Mouse (Mus musculus) E14TG2a.4 (cell line): ENCODE measurements at regions not wholly inside any gene's neighbourhood (a gene's known extent, or its start where the extent isn't known, plus 50 kb on each side); places are given as distances from the start of the nearest gene placed in this dataset.

Source experiments
- H3K27me3 ChIP-seq: 2 replicates; pipeline ENCODE4 v1.6.1; 2014; ENCODE audit warnings: low read length, control low read depth; ENCODE audit not compliant: insufficient read depth
- H3K36me3 ChIP-seq: 2 replicates; pipeline ENCODE4 v1.6.1; 2014; ENCODE audit warnings: low read length, control low read depth; ENCODE audit not compliant: insufficient read depth
- H3K4me1 ChIP-seq: replicated peaks from 2 replicates; pipeline ENCODE4 v1.6.1; 2014; ENCODE audit warnings: low read depth, low read length, control low read depth
- H3K4me3 ChIP-seq: replicated peaks from 2 replicates; pipeline ENCODE4 v1.5.1; 2014; ENCODE audit warnings: mild to moderate bottlenecking, low read length
- H3K9me3 ChIP-seq: 2 replicates; pipeline ENCODE4 v1.6.1; 2014; ENCODE audit warnings: low read length, control low read depth
- CTCF ChIP-seq: conservative IDR thresholded peaks from 2 replicates; pipeline ENCODE4 v1.5.1; 2014; ENCODE audit warnings: low read length
- NANOG ChIP-seq: IDR thresholded peaks from 2 replicates; pipeline ENCODE4 v1.6.1; 2014; ENCODE audit warnings: borderline replicate concordance, low read length, mixed read lengths
- POU5F1 ChIP-seq: IDR thresholded peaks from 2 replicates; pipeline ENCODE4 v1.6.1; 2014; ENCODE audit warnings: low read length, borderline replicate concordance

GRCm38 (mm10) chr6:37618990-37619389 is 89.0 kb downstream of the Akr1d1 start:
- no peaks in the 10 kb centered on the region for H3K36me3 ChIP-seq
- no peak overlapping the region for H3K4me3 ChIP-seq
- H3K27me3 ChIP-seq: no peaks in the 10 kb centered on the region
- no peak for TF ChIP-seq POU5F1
- TF ChIP-seq NANOG: no peak
- no peak for TF ChIP-seq CTCF
- H3K4me1 ChIP-seq: peaks cover 31% of the 10 kb centered on the region
- no peaks in the 10 kb centered on the region for H3K9me3 ChIP-seq

DNA sequence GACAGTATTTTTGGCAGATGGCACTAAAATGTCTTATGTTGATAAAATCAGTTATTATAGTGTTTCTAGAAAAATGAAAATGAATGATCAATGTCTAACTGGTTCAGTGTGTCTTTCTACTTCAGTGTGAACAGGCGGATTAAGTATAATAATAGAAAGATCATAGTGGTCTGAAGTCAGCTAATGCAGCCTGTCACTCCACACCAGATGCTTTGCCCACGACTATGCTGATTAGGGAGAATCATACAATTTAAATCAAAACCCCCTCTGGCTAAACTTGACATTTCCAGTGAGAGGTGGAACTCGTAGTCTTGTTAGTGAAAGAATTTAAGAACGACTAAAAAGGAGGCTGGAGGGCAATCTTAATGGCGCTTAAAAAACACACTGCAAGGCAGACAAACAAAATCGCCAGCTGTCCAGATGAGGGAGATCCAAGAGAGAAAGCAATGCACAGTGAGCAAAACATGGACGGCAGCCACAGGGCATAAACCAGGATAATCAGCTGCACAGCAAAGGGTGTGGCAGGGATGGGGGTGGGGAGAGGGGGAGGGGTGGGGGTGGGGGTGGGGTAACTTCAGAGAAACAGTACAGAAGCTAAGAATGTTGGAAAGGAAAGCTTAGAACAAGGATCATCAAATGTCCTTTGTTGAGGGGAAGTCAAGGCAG is 91.5 kb downstream of the Akr1d1 start:
- TF ChIP-seq CTCF: no peak
- Histone ChIP-seq H3K27me3 (no peaks in the 10 kb centered on the region), H3K9me3 (no peaks in the 10 kb centered on the region), H3K36me3 (no peaks in the 10 kb centered on the region), H3K4me3 (no peak overlapping the region), H3K4me1 (peaks cover 34% of the 10 kb centered on the region)

DNA sequence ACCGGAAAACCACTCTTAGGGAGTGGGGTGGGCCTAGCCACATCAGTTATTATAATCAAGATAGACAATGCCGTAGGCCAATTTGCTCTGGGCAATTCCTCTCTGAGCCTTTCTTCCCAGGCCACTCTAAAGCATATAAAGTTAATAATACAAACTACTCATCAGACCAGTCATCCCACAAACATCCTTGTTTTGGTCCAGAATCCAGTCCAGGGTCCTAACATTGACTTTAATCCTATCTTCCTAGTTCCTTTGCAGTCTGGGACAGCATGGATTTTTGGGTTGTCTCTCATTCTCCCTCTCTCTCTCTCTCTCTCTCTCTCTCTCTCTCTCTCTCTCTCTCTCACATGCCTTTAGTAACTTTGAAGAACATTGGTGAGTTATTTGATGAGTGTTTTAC is 92.3 kb downstream of the Akr1d1 start:
- Histone ChIP-seq H3K36me3 (no peaks in the 10 kb centered on the region), H3K9me3 (no peaks in the 10 kb centered on the region), H3K4me3 (no peak overlapping the region), H3K4me1 (peaks cover 33% of the 10 kb centered on the region), H3K27me3 (no peaks in the 10 kb centered on the region)
- TF ChIP-seq CTCF (no peak), POU5F1 (no peak), NANOG (no peak)

GRCm38 (mm10) chr6:37627206-37627605 is 97.2 kb downstream of the Akr1d1 start:
- Histone ChIP-seq H3K9me3 (0 out of 2 replicates have a peak, but pooled peaks cover 2% of the 10 kb centered on the region), H3K4me1 (peaks cover 24% of the 10 kb centered on the region), H3K36me3 (no peaks in the 10 kb centered on the region), H3K27me3 (no peaks in the 10 kb centered on the region), H3K4me3 (no peak overlapping the region)
- TF ChIP-seq NANOG (no peak), POU5F1 (no peak), CTCF (no peak)

DNA sequence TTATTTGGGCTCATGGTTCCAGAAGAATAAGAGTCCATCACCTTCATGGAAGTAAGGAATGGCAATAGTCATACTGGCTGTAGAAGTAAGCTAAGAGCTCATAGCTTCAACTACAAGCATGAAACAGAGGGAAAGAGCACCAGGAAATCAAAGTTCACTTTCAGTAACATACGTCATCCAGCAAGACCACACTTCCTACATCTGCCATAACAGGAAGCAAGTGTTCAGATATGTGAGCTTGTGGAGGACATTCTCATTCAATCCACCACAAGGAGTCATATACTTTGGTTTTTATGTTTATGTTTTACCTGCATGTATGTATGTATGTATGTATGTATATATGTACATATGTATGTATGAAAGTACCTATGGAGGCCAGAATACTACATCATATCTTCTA is 104.0 kb downstream of the Akr1d1 start:
- H3K4me1 ChIP-seq: peaks cover 12% of the 10 kb centered on the region
- no peak overlapping the region for H3K4me3 ChIP-seq
- H3K36me3 ChIP-seq: no peaks in the 10 kb centered on the region
- no peaks in the 10 kb centered on the region for H3K27me3 ChIP-seq
- TF ChIP-seq NANOG: no peak
- 0 out of 2 replicates have a peak, but pooled peaks cover 2% of the 10 kb centered on the region for H3K9me3 ChIP-seq

DNA sequence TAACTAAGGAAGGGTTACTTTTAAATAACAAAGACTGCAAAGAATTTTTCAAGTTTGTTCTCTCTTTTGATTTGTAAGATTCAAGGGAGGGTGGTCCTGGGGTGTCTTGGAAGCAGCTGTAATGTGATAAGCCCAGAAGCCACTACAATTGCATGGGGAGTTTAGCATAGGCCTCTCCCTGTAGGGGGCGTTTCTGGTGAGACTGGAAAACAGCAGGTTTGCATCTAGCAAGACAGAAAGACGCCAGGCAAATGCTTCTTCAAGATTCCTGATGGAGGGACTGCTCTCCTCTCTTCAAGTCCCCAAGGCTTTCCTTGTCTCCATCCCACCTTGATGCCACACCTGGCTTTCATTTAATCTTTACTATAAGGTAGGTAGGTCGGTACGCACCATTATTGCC is 112.1 kb downstream of the Akr1d1 start:
- TF ChIP-seq POU5F1 (no peak), CTCF (peak; percentile 32; the same call in 1 of the 2 replicates), NANOG (no peak)
- Histone ChIP-seq H3K9me3 (no peaks in the 10 kb centered on the region), H3K4me1 (peaks cover 22% of the 10 kb centered on the region), H3K36me3 (no peaks in the 10 kb centered on the region), H3K27me3 (no peaks in the 10 kb centered on the region), H3K4me3 (0 out of 2 replicates have a peak overlapping the region, but pooled peaks have one; percentile 11)

- H3K4me1 ChIP-seq: peaks cover 22% of the 10 kb centered on the region
- H3K4me3 ChIP-seq: peak overlapping the region; percentile 11; the same call in 1 of the 2 replicates
- H3K27me3 ChIP-seq: no peaks in the 10 kb centered on the region
- H3K36me3 ChIP-seq: no peaks in the 10 kb centered on the region
- TF ChIP-seq CTCF (no peak), NANOG (no peak), POU5F1 (no peak)
- no peaks in the 10 kb centered on the region for H3K9me3 ChIP-seq
These were observed 112.7 kb downstream of the Akr1d1 start for GRCm38 (mm10) chr6:37642701-37643121.

- Histone ChIP-seq H3K36me3 (no peaks in the 10 kb centered on the region), H3K27me3 (no peaks in the 10 kb centered on the region), H3K4me3 (0 out of 2 replicates have a peak overlapping the region, but pooled peaks have one; percentile 11), H3K9me3 (no peaks in the 10 kb centered on the region), H3K4me1 (peaks cover 22% of the 10 kb centered on the region)
- TF ChIP-seq CTCF: no peak
These were observed 113.2 kb downstream of the Akr1d1 start for GRCm38 (mm10) chr6:37643176-37643575.

DNA sequence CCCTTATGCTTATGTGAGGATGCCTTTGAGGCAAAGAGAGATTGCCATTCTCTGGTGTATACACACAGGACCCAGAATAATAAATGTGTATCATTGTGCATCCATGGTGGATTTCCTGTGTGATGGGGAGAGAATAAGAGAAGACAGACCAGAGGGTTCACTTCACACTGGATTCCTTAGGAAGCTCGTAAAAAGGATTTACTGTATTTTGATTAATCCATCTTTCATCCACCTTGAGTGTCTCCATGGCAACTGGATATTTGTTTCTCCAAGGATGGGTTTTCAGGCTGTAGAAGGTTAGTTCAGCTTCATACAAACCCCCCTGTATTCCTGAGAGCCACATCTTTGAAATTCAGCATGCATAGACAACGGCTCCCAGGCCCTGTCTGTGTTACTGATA is 113.7 kb downstream of the Akr1d1 start:
- Histone ChIP-seq H3K9me3 (no peaks in the 10 kb centered on the region), H3K4me1 (peaks cover 24% of the 10 kb centered on the region), H3K36me3 (no peaks in the 10 kb centered on the region), H3K27me3 (no peaks in the 10 kb centered on the region), H3K4me3 (no peak overlapping the region)
- TF ChIP-seq NANOG: no peak
- no peak for TF ChIP-seq POU5F1
- no peak for TF ChIP-seq CTCF
